Mouse (Mus musculus) lung, adult 2 months (tissue): ENCODE data around the gene Nup43. TPM values are rescaled to one million over a fixed set of nuclear protein-coding genes. Genes with fewer than 3 reads are reported as not detected.

Experiments used
- DNase-seq: peaks from one replicate; pipeline ENCODE4 v3.0.0; 2022
- H3K4me1 ChIP-seq: fragments of 200-500 bp; 2 replicates; pipeline ENCODE4 v1.6.1; 2011; ENCODE audit warnings: low read length; ENCODE audit not compliant: control insufficient read depth, insufficient read depth
- H3K4me3 ChIP-seq: fragments of 200-500 bp; replicated peaks from 2 replicates; pipeline ENCODE3; 2011; ENCODE audit warnings: low read depth, mild to moderate bottlenecking, control low read depth, low read length; ENCODE audit errors: extremely low read depth
- CTCF ChIP-seq: fragments of 200-500 bp; IDR thresholded peaks from 2 replicates; pipeline ENCODE4 v1.5.1; 2011; ENCODE audit warnings: mild to moderate bottlenecking, low read length, control low read depth; ENCODE audit not compliant: insufficient read depth
- POLR2A ChIP-seq: fragments of 200-500 bp; IDR thresholded peaks from 2 replicates; pipeline ENCODE4 v1.6.1; 2011; ENCODE audit warnings: low read depth, mild to moderate bottlenecking, control low read depth, low read length, borderline replicate concordance; ENCODE audit errors: extremely low read depth
- WGBS: fragments of 180-500 bp; shearing (Covaris S2); methylation state at CpG from one replicate; pipeline ENCODE4 v1.1.7; 2018; 5-methylcytosine and 5-hydroxymethylcytosine counted together
- polyA plus RNA-seq: library from polyadenylated mRNA; depleted of rRNA; stranded (reverse); fragments of >200 nt; gene quantifications from 2 replicates; pipeline ENCODE4 v1.2.3, GENCODE M21; 2012; rRNA removed

The Nup43 gene
- polyA plus RNA-seq, 1 experiment = 4.3 TPM

DNA sequence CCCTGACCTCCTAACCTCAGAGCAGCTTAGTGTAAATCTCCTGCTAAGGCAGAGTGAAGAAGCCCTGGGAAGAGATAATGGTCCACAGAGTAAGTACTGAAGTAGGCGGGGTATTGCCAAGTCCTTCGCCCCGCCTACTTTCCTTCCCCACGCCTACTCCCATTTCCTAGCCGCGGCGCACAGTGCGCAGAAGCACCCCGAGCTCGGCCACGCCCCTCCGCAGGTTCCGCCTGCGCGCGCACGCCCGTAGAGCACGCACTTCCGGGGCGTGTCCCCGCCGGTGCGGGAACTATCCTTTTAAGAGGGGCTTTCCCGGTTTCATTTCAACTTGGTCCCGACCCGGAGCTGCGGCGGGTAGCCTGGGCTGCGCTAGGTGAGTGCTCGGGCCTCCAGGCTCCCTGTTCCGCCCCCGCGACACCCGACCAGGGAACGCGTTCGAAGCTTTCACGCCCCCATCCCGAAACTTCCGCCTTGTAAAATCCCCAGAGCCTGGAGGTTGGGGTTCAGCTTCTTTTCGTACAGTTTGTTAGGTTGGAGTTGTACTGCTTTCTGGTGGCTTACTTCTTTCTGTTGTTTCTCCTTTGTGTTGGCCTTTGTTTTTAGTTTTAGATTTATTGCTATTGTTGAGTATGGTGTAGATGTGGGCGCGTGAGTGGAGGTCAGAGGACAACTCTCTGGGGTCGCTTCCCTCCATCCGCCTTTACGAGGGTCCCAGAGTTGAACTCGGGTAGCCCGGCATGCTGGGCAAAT lies 58.6 kb downstream of the Nup43 start, which contains the start of gene Katna1:
Gene Katna1 (plus strand): TSS at position 250 of the 750 bp plus-strand sequence.
- WGBS = under 1% methylated on average over 49 of the region's 49 CpGs
- peak; percentile 89 for DNase-seq
- TF ChIP-seq POLR2A (peak; percentile 68; the same call in 1 of the 2 replicates), CTCF (no peak)
- H3K4me3 ChIP-seq = peak within 1 kb of the TSS; percentile 91
- peaks cover 2% of the 10 kb centered on the region; the same call in 1 of the 2 replicates for H3K4me1 ChIP-seq

DNA sequence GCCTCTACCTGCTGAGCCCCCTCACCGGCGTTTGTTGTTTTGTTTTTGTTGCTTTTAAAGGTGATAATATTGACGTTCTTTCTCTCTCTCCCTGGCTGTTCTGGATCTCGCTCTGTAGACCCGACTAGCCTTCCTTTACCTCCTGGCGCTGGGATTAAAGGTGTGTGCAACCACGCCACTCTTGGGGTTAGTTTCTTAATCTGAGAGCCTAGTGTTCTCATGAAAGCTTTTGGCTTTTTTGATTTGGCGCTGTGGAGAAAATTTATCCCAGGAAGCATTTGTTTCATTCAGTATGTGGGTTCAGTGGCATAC lies 59.2 kb downstream of the Nup43 start:
- TF ChIP-seq POLR2A = no peak
- no peak for TF ChIP-seq CTCF
- 0% methylated on average over 8 of the region's 8 CpGs for WGBS
- no peak for DNase-seq
- Histone ChIP-seq H3K4me1 (peaks cover 2% of the 10 kb centered on the region; the same call in 1 of the 2 replicates), H3K4me3 (peak overlapping the region; percentile 91)

GRCm38 (mm10) chr10:7727011-7727410 lies 59.7 kb downstream of the Nup43 start:
- DNase-seq = no peak
- 6% methylated on average over 3 of the region's 3 CpGs for WGBS
- TF ChIP-seq CTCF = no peak
- no peak for TF ChIP-seq POLR2A
- H3K4me3 ChIP-seq = no peak overlapping the region
- peaks cover 2% of the 10 kb centered on the region; the same call in 1 of the 2 replicates for H3K4me1 ChIP-seq

Other genes starting within 250 kb of the Nup43 start
- gene Ulbp1, start 193.9 kb upstream of the Nup43 start, polyA plus RNA-seq = 0.75 and 0.85 TPM in 2 replicates
- 4.0 and 7.4 TPM in 2 replicates for gene Lrp11, start 77.7 kb upstream of the Nup43 start, polyA plus RNA-seq
- gene Pcmt1, start 13.6 kb downstream of the Nup43 start, polyA plus RNA-seq = 19.4 and 25.2 TPM in 2 replicates
- gene Lats1, start 13.7 kb downstream of the Nup43 start, polyA plus RNA-seq = 10.5 and 13.1 TPM in 2 replicates
- 2.0 and 4.6 TPM in 2 replicates for gene Katna1, start 58.5 kb downstream of the Nup43 start, polyA plus RNA-seq
- 34.4 and 36.7 TPM in 2 replicates for gene Ginm1, start 125.3 kb downstream of the Nup43 start, polyA plus RNA-seq
- gene Ppil4, start 125.4 kb downstream of the Nup43 start, polyA plus RNA-seq = 5.3 and 7.6 TPM in 2 replicates
- gene Zc3h12d, start 165.0 kb downstream of the Nup43 start, polyA plus RNA-seq = 1.8 and 2.3 TPM in 2 replicates